Mouse (Mus musculus) small intestine, adult 2 months (tissue): ENCODE results near the gene Gja5.

ENCODE experiments used
- CTCF ChIP-seq: fragments of 200-500 bp; IDR thresholded peaks from 2 replicates; pipeline ENCODE4 v1.5.1; 2012; ENCODE audit warnings: low read depth, mild to moderate bottlenecking, control low read depth, inconsistent platforms, low read length, moderate library complexity, mixed read lengths; ENCODE audit not compliant: insufficient replicate concordance, insufficient read length; ENCODE audit errors: extremely low read depth
- POLR2A ChIP-seq: fragments of 200-500 bp; IDR thresholded peaks from 2 replicates; pipeline ENCODE4 v1.6.1; 2012; ENCODE audit warnings: low read depth, mild to moderate bottlenecking, control low read depth, inconsistent platforms, low read length, moderate library complexity

GRCm38 (mm10) chr3:97082156-97082555, 177.7 kb downstream of the Gja5 start:
- TF ChIP-seq POLR2A (no peak), CTCF (no peak)
